Mouse (Mus musculus): ENCODE measurements around the gene Rtf2.

Gene Rtf2

DNA sequence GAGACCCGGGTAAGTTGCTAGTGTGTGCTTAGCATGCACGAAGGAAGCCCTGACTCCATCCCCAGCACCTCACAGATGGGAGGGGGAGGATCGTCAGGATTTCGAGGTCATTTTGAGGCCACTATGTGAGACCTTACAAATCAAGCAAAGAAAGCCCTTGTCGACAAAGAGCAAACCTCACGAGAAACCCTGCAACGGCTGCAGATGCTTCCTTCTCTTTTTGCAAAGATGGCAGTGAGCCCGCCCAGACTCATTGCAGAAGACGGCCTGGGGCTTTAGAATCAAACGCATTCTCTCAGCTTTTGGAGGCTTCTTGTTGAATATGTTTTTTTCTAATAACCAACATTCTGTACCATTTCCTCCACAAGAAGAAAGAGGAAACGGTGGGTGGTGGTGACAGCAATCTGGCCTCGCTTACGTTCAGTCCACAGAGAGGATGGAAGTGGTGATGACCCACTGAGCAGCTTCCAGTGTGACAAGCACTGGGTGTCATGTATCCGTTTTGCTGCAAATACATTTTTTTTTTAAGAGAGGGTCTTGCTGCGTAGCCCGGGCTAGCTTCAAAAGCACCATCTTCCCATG, 2.9 kb upstream of the Rtf2 start:
- no peak for DNase-seq (ENCODE audit: low spot score in 2 of 2)

- no peak for DNase-seq (ENCODE audit: low spot score in 2 of 2)
Measured at GRCm38 (mm10) chr2:172440640-172441005, 267 bp downstream of the Rtf2 start.

DNA sequence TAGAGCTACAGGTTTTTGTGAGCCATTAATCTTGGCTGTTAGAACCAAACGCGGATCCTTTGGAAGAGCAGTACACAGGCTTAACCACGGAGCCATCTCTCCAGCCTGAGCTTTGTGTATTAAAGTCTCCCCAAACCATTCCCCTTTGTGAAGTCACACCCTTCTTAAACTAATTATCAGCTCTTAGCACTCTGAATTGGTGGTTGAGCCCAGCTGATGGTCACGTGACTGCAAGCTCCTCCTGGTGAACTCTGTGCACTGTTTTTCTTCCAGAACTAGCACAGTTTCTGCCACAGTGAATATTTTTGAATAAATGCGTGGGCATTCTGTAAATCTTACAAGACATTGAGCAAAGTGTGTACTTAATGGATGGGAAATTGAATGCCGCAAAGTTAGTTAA, 820 bp downstream of the Rtf2 start:
- no peak for DNase-seq (ENCODE audit: low spot score in 2 of 2)

DNA sequence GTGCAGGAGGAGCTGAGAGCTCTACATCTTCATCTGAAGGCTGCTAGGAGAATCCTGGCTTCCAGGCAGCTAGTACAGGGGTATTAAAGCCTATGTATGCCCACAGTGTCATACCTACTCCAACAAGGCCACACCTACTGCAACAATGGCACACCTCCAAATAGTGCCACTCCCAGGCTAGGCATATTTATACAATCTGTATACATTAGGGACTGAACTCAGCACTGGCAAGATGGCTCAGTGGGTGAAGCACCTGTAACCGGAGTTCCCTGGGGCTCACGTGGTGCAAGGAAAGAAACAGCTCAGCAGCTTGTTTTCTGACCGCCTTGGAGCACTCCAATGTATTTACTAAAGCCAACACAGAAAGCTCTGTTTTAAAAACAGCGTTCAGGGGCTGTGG, 5.3 kb downstream of the Rtf2 start:
- DNase-seq (ENCODE audit: low spot score in 2 of 2) = no peak

DNA sequence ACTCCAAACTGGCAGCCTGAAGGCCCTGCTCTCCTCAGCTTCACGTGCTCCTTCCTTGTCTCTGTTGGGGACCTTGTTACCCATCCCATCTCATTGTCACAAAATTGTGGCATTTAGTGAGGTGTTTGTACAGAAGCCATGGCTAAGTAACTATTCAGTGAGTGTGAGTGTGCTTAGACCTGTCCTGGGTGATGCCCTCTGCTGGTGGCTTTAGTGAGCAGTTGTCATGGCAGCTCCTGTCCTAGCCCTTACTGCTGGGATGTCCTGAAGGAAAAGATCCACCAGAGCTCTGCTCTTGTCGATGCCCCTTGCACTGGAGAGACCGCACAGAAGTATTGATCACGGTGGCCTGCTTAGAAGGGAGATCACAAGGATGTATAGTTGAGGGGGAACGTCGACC, 7.0 kb downstream of the Rtf2 start:
- no peak for DNase-seq (ENCODE audit: low spot score in 2 of 2)

- DNase-seq (ENCODE audit: low spot score in 2 of 2) = no peak
Measured at GRCm38 (mm10) chr2:172448329-172448728, 8.0 kb downstream of the Rtf2 start.

DNA sequence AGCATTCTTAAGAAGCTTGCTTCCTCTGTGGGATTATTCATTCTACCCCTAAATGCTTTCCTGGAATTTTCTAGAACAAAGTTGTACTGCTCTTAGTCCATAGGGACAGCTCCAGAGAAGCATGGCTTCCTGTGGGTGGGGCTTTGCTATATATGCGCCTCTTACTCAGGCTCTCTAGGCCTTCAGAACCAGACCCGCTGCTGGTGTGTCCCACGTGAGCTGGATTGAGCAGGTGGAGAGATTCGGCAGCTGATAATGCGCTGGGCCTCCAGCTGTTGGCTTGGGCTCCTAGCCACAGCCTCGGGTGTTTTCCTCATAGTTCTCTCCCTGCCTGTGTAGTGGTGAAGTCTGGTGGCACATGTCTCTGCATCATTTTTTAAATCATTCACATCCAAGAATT, 10.3 kb downstream of the Rtf2 start:
- DNase-seq (ENCODE audit: low spot score in 2 of 2) = no peak

DNA sequence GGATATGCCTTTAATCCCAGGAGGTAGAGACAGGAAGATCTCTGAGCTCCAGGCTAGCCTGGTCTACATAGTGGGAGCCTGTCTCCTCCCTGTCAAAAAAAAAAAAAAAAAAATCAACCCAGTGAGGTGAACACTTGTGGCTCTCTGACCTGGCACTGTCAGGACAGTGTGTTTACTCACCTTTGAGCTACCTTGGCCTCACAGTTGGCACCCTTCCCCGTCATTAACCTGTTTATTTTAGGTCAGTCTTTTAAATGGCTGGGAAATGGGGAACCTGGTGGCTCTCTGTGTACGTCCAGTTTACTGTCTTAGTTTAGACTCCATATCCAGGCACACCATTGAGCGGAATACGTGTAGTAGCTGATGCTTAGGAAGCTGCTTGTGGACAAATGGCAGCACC, 11.7 kb downstream of the Rtf2 start:
- no peak for DNase-seq (ENCODE audit: low spot score in 2 of 2)

- DNase-seq (ENCODE audit: low spot score in 2 of 2) = no peak
Measured at GRCm38 (mm10) chr2:172452458-172452857, 12.1 kb downstream of the Rtf2 start.

DNA sequence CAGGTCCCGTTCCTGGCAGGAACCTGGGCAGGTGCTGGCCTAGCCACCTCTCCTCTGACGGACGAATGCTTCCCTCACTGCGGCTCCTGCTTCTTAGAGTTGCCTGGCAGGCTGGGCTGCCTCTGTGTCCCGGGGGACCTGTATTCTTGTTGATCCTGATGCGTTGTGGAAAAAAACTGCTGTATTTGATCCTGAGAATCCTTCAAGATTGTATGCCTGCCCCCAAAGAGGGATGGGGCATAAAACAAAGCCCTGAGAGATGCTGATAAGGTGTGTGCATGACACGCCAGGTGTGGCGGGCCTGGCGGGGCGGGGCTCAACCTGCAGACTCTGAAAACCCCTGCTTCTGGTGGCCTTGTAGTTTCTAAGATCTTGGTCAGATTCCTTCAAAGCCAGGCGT, 18.1 kb downstream of the Rtf2 start, which contains the start of gene Gcnt7:
Gene Gcnt7, minus strand, starts transcription at position 101 of the 400 bp plus-strand sequence.
- DNase-seq (ENCODE audit: low spot score in 2 of 2) = no peak

DNA sequence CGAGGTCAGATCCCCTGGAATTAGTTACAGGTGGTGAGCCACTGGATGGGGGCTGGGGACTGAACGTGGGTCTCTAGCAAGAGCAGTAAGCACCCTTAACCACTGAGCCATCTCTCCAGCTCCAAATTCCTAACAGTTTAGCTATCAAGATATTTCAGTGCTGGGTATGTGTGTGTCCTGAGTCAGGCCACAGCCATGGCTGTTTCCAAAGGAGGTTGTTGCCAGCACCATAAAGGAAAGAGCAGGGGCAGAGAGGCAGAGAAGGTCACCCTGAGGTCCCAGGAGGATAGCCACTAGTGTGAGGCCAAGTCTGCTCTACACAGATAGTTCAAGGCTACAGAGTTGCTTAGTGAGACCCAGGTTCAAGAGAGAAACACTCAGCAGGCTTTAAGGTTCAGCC, 20.3 kb downstream of the Rtf2 start:
- no peak for DNase-seq (ENCODE audit: low spot score in 2 of 2)

- no peak for DNase-seq (ENCODE audit: low spot score in 2 of 2)
Measured at GRCm38 (mm10) chr2:172462813-172463212, 22.5 kb downstream of the Rtf2 start.

- DNase-seq (ENCODE audit: low spot score in 2 of 2) = no peak
Measured at GRCm38 (mm10) chr2:172466427-172467132, 26.2 kb downstream of the Rtf2 start.

GRCm38 (mm10) chr2:172467206-172467605, 26.9 kb downstream of the Rtf2 start:
- DNase-seq (ENCODE audit: low spot score in 2 of 2) = no peak

- DNase-seq (ENCODE audit: low spot score in 2 of 2) = peak; percentile 65 to 68
Measured at GRCm38 (mm10) chr2:172468346-172468819, 28.0 kb downstream of the Rtf2 start.

GRCm38 (mm10) chr2:172472318-172472717, 32.0 kb downstream of the Rtf2 start, which contains the start of gene Fam209:
Fam209 (plus strand) TSS chr2:172472520.
- DNase-seq (ENCODE audit: low spot score in 2 of 2) = no peak

- no peak for DNase-seq (ENCODE audit: low spot score in 2 of 2)
Measured at GRCm38 (mm10) chr2:172473591-172473990, 33.2 kb downstream of the Rtf2 start.

DNA sequence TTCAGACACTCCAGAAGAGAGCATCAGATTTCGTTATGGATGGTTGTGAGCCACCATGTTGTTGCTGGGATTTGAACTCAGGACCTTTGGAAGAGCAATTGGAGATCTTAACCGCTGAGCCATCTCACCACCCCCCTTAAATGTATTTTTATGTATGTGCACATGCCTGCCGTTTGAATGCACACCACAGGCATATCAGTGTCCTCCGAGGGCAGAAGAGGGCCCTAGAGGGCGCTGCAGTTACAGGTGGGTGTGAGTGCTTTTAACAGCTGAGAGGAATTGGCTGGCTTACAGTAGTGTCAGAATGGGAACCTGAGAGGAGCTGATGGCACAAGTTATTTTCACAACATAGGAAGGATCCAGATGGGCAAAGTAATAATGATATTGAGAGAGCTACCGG, 34.6 kb downstream of the Rtf2 start:
- no peak for DNase-seq (ENCODE audit: low spot score in 2 of 2)

- no peak for DNase-seq (ENCODE audit: low spot score in 2 of 2)
Measured at GRCm38 (mm10) chr2:172476707-172477260, 36.4 kb downstream of the Rtf2 start.

DNA sequence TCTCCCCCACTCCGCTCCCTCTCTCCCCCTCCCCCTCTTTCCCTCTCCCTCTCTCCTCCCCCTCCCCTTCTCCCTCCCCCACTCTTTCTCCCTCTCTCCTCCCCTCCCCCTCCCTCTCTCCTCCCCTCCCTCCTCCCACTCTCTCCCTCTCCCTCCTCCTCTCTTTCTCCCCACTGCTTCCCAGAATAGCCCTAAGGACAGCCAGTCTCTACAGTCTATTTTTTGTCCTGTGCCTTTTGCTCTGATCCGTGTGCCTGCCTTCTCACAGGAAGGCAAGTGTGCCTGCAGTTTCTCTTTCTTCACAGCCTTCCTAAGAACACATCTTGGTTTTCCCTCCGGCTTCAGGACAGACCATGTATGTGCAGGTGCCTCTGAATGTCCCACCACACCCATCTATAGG, 37.0 kb downstream of the Rtf2 start:
- DNase-seq (ENCODE audit: low spot score in 2 of 2) = no peak

DNA sequence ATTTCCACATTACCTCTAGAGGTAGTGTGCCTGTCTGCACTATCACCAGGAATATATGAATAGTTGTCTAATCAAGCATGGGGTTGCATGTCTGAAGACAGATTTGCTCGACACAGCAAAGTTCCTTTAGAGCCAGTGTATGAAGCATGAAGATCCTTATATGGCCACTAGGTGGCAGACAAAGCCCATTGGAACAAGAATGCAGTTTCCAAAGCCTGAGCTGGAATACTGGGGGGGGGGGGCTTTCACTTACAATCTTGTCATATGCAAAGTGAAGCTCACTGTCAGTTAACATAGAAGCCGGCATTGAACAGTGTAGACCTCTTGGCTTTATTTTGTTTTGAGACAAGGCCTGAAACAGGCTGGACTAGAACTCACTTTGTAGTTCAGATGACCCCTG, 37.5 kb downstream of the Rtf2 start:
- no peak for DNase-seq (ENCODE audit: low spot score in 2 of 2)

- no peak for DNase-seq (ENCODE audit: low spot score in 2 of 2)
Measured at GRCm38 (mm10) chr2:172480296-172480695, 39.9 kb downstream of the Rtf2 start.

- DNase-seq (ENCODE audit: low spot score in 2 of 2) = no peak
Measured at GRCm38 (mm10) chr2:172481654-172482385, 41.5 kb downstream of the Rtf2 start.
